Mouse (Mus musculus): ENCODE results near the gene Hnrnpf.

Hnrnpf gene

GRCm38 (mm10) chr6:117892386-117892785 lies 7.7 kb upstream of the Hnrnpf start:
- no peak for DNase-seq

GRCm38 (mm10) chr6:117893435-117893834 lies 6.7 kb upstream of the Hnrnpf start:
- no peak for DNase-seq

GRCm38 (mm10) chr6:117897800-117898199 lies 2.3 kb upstream of the Hnrnpf start:
- DNase-seq = no peak

- DNase-seq = no peak
Observed at GRCm38 (mm10) chr6:117901510-117902402, 1.6 kb downstream of the Hnrnpf start.

- DNase-seq = no peak
Observed at GRCm38 (mm10) chr6:117902556-117902955, 2.4 kb downstream of the Hnrnpf start.

GRCm38 (mm10) chr6:117903836-117904235 lies 3.7 kb downstream of the Hnrnpf start:
- no peak for DNase-seq

GRCm38 (mm10) chr6:117905260-117905930 lies 5.3 kb downstream of the Hnrnpf start:
- DNase-seq = no peak

- DNase-seq = peak; percentile 54
Observed at GRCm38 (mm10) chr6:117906015-117906531, 5.9 kb downstream of the Hnrnpf start.

- peak; percentile 97 for DNase-seq
Observed at GRCm38 (mm10) chr6:117906590-117907271, 6.6 kb downstream of the Hnrnpf start.

- peak; percentile 92 for DNase-seq
Observed at GRCm38 (mm10) chr6:117907301-117907978, 7.3 kb downstream of the Hnrnpf start.

GRCm38 (mm10) chr6:117907979-117908355 lies 7.8 kb downstream of the Hnrnpf start:
- peak; percentile 64 for DNase-seq

GRCm38 (mm10) chr6:117908424-117908900 lies 8.3 kb downstream of the Hnrnpf start:
- peak; percentile 46 for DNase-seq

GRCm38 (mm10) chr6:117910120-117910661 lies 10.1 kb downstream of the Hnrnpf start:
- no peak for DNase-seq

- DNase-seq = no peak
Observed at GRCm38 (mm10) chr6:117914541-117914940, 14.4 kb downstream of the Hnrnpf start.

GRCm38 (mm10) chr6:117916205-117916736 lies 16.1 kb downstream of the Hnrnpf start:
- DNase-seq = peak; percentile 25

- DNase-seq = peak; percentile 89
Observed at GRCm38 (mm10) chr6:117916737-117917426, 16.8 kb downstream of the Hnrnpf start.

GRCm38 (mm10) chr6:117917576-117917975 lies 17.5 kb downstream of the Hnrnpf start:
- DNase-seq = peak; percentile 78

- peak; percentile 39 for DNase-seq
Observed at GRCm38 (mm10) chr6:117918043-117918442, 17.9 kb downstream of the Hnrnpf start.

- DNase-seq = peak; percentile 32
Observed at GRCm38 (mm10) chr6:117920659-117921640, 20.8 kb downstream of the Hnrnpf start.

- DNase-seq = no peak
Observed at GRCm38 (mm10) chr6:117922041-117922440, 21.9 kb downstream of the Hnrnpf start.

All from thymus, postnatal 4 days (tissue).